Mouse (Mus musculus) cortical plate, adult 2 months (tissue): ENCODE data around the gene Psmb11.

Source experiments
- CTCF ChIP-seq: fragments of 200-500 bp; IDR thresholded peaks from 2 replicates; pipeline ENCODE4 v1.5.1; 2011; ENCODE audit warnings: mild to moderate bottlenecking, control low read depth, low read length; ENCODE audit not compliant: insufficient read depth; ENCODE audit errors: extremely low read depth
- POLR2A ChIP-seq: fragments of 200-500 bp; IDR thresholded peaks from 2 replicates; pipeline ENCODE4 v1.6.1; 2011; ENCODE audit warnings: mild to moderate bottlenecking, low read length, control low read depth; ENCODE audit not compliant: insufficient read depth; ENCODE audit errors: extremely low read depth

DNA sequence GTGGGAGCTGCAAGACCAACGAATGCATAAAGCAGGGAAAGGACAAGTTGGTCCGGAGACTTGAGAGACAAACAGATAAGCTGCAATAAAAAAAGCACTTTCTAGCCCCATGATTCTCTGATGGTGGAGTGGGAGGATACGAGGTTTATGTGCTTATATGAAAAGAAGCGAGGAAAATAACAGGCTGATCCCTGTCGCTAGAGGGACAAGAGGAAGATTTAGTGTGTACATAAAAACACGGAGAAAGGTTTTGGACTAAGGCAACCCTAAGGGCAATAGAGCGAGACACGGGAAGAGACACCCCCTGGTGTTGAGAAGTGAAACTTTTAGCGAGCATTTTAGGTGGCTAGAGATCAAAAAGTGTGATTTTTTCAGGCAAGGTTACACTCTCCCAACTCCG is 43.2 kb upstream of the Psmb11 start:
- peak; percentile 39 for TF ChIP-seq CTCF
- no peak for TF ChIP-seq POLR2A
